Comparison of ENCODE assay signal across 9 mouse cellular contexts in the genomic region with DNA sequence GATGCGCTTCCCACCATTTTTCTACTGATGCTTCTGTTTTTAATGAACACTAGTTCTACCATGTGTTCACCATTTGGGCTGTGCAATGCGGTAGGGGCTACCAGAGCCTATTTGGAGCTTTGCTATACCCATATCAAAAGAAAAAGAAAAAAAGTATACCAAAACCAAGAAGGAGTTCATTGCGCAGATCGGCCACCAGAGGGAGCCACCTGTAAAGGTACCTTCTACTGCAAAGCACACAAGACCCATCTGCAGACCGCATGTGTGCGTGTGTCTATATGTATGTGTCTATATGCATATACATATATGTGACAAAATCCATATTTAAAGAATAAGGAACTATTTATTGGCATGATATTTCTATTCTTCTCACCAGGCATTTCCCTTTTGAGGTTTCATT.
DNase-seq lines count a peak whose midpoint lies in the region; TF ChIP-seq lines count a peak whose summit lies in the region.
"Had no signal": no experiment of that assay in that cellular context is flagged by ENCODE, and none has a peak within 500 bp of the region (broad histone marks: within the 10 kb centered on the region; RNA-seq: fewer than 3 reads in every experiment).

No protein-coding gene starts in this region.

- H3K4me1 ChIP-seq in heart, adult 2 months (ENCODE audit: control insufficient read depth, insufficient read depth, low read length), result no peaks in the 10 kb centered on the region
- no peaks in the 10 kb centered on the region for H3K4me1 ChIP-seq in embryonic facial prominence, embryonic 10.5 days

- no peak for TF ChIP-seq EP300 in heart, adult 2 months (IDR thresholded peaks at IDR 0.05; ENCODE audit: insufficient read depth, low read depth, low read length)

- H3K27me3 ChIP-seq in heart, adult 2 months (ENCODE audit: control insufficient read depth, insufficient read depth, low read length), result no peaks in the 10 kb centered on the region
- peaks cover 63% of the 10 kb centered on the region for H3K27me3 ChIP-seq in embryonic facial prominence, embryonic 10.5 days (replicated peaks; ENCODE audit: low read depth, poor library complexity, severe bottlenecking)

- no peaks in the 10 kb centered on the region for H3K9me3 ChIP-seq in embryonic facial prominence, embryonic 10.5 days

- H3K9ac ChIP-seq in heart, adult 2 months (ENCODE audit: low read depth, low read length), result no peak overlapping the region

- intact Hi-C loops in heart, adult 2 months (cut with DNase I), result loop anchor here (1.0 to 10.0 kb wide), 2 partner anchors 83 to 734 kb away; partner anchors contain the start of gene Gdi1
- intact Hi-C loops in heart, postnatal 25 days (cut with DNase I), result loop anchor here (1.0 kb wide), 1 partner anchor 83 kb away; no protein-coding TSS in a partner anchor
- intact Hi-C loops in heart, postnatal 36 days (cut with DNase I), result loop anchor here (2.0 to 5.0 kb wide), 2 partner anchors 84 to 514 kb away; no protein-coding TSS in a partner anchor
- intact Hi-C loops in left cerebral cortex, postnatal 14 days (cut with DNase I), result loop anchor here (2.0 kb wide), 1 partner anchor 84 kb away; no protein-coding TSS in a partner anchor

- H3K27ac ChIP-seq in heart, adult 2 months, result no peak overlapping the region
- H3K27ac ChIP-seq in embryonic facial prominence, embryonic 10.5 days (replicated peaks), result no peak overlapping the region
- H3K27ac ChIP-seq: macrophage had no signal

- TF ChIP-seq POLR2A in heart, adult 2 months (IDR thresholded peaks at IDR 0.05; ENCODE audit: insufficient read depth, low read depth, low read length), result no peak

- H3K36me3 ChIP-seq in heart, adult 2 months (ENCODE audit: control insufficient read depth, insufficient read depth, low read length), result no peaks in the 10 kb centered on the region
- H3K36me3 ChIP-seq in embryonic facial prominence, embryonic 10.5 days (replicated peaks), result no peaks in the 10 kb centered on the region

- DNase-seq in heart, adult 2 months, result peak; percentile 31 to 55
- DNase-seq in heart, postnatal 25 days (ENCODE audit: low spot score), result no peak
- DNase-seq in adrenal gland, postnatal 14 days, result peak; percentile 71
- DNase-seq in embryonic facial prominence, embryonic 10.5 days (ENCODE audit: low spot score), result peak; percentile 74
- peak; percentile 48 to 60 for DNase-seq in heart, postnatal 36 days
- peak; percentile 71 to 77 for DNase-seq in left cerebral cortex, postnatal 14 days (ENCODE audit: low spot score in 2 of 2)
- peak; percentile 75 for DNase-seq in naive thymus-derived CD4-positive, alpha-beta T cell, adult 2 months (ENCODE audit: low read depth)
- DNase-seq in telencephalon, adult 2 months (ENCODE audit: low read depth, low spot score), result peak; percentile 51

- no peak overlapping the region for H3K4me3 ChIP-seq in heart, adult 2 months
- no peak overlapping the region for H3K4me3 ChIP-seq in embryonic facial prominence, embryonic 10.5 days

- WGBS in heart, adult 2 months, result 26% methylated on average over 6 of the region's 6 CpGs
- 26% methylated on average over 6 of the region's 6 CpGs for WGBS in embryonic facial prominence, embryonic 10.5 days

- peak; percentile 92 for TF ChIP-seq CTCF in heart, adult 2 months (IDR thresholded peaks at IDR 0.05)

- H3K79me2 ChIP-seq in heart, adult 2 months (replicated peaks; ENCODE audit: control insufficient read depth, insufficient read depth, low read length), result no peaks in the 10 kb centered on the region
